Mouse (Mus musculus): ENCODE results near the gene Lefty2. TPM values are rescaled to one million over a fixed set of nuclear protein-coding genes. Genes with fewer than 3 reads are reported as not detected.
A peak's percentile ranks its signal among the peaks of the same experiment; 100 is the strongest.

Gene Lefty2
- total RNA-seq, 1 experiment, result 68.3 TPM

DNA sequence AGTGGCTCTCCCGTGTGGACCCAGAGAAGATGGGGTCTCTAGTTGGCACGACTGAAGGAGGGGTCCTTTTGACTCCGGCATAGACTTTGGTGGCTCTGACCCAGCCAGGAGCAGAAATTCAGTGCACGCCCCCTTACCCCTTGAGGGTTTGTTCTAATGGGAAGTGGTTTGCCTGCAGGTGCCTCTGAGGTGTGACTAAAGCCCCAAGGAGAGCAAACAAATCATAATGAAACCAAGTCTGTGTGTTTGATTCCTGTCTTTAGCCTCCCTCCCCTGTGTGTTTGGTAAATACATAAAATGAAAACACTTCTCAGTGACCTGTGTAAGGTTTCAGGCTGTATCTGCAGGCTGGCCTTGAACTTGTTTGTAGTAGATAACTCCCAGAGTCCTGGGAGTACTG lies 33.4 kb downstream of the Lefty2 start:
- TF ChIP-seq ZNF384 (IDR thresholded peaks at IDR 0.05; ENCODE audit: low read depth, low read length) (no peak), ZC3H11A (IDR thresholded peaks at IDR 0.05; ENCODE audit: borderline replicate concordance, low read depth, low read length) (no peak), CHD2 (IDR thresholded peaks at IDR 0.05; ENCODE audit: low read depth, low read length) (no peak), MAFK (IDR thresholded peaks at IDR 0.05; ENCODE audit: insufficient read depth, low read depth, low read length) (no peak), HCFC1 (IDR thresholded peaks at IDR 0.05; ENCODE audit: borderline replicate concordance, insufficient read depth, low read length) (no peak)
- Histone ChIP-seq H3K9me3 (ENCODE audit: control insufficient read depth, insufficient read depth, low read depth, low read length) (no peaks in the 10 kb centered on the region), H3K9ac (ENCODE audit: insufficient read depth, low read depth, low read length, poor library complexity, severe bottlenecking) (no peak overlapping the region), H3K4me1 (ENCODE audit: control insufficient read depth in 2 of 2, insufficient read depth in 2 of 2, low read length in 2 of 2, poor library complexity in 1 of 2) (peaks cover 6 to 33% of the 10 kb centered on the region in 2 experiments), H3K27ac (ENCODE audit: insufficient read depth, low read depth, low read length, poor library complexity, severe bottlenecking) (no peak overlapping the region), H3K36me3 (ENCODE audit: control insufficient read depth, insufficient read depth, low read length, poor library complexity, severe bottlenecking) (no peaks in the 10 kb centered on the region), H3K4me3 (ENCODE audit: insufficient read depth in 1 of 2, low read depth in 1 of 2, low read length in 2 of 2, poor library complexity in 1 of 2, severe bottlenecking in 1 of 2) (no peak overlapping the region)
- DNase-seq (ENCODE audit: low read depth, low spot score), result no peak
- in situ Hi-C loops (cut with MboI; ENCODE audit: low sequenced_read_pairs in 2 of 2, unreplicated experiment in 2 of 2), result no loop called here

DNA sequence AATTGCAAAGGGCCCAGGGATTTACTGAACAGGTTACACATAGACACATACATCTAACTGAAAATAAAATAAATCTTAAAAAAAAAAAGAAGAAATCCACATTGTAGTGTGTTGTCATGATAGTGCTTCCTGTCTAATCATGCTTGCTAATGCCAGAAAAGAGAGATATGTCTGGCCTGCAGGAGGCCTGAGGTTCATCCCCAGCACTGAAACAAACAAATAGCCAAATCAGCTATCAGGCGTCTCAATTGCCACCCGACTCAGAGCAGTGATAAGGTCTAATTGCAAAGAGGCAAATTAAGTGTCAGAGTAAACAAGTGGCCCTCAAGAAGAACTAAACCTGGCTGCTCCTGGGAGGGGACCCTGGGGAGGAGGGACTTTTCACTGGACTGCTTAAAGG lies 36.7 kb downstream of the Lefty2 start:
- no peak for TF ChIP-seq CHD2 (IDR thresholded peaks at IDR 0.05; ENCODE audit: low read depth, low read length)
- TF ChIP-seq HCFC1 (IDR thresholded peaks at IDR 0.05; ENCODE audit: borderline replicate concordance, insufficient read depth, low read length), result no peak
- TF ChIP-seq ZNF384 (IDR thresholded peaks at IDR 0.05; ENCODE audit: low read depth, low read length), result no peak
- TF ChIP-seq ZC3H11A (IDR thresholded peaks at IDR 0.05; ENCODE audit: borderline replicate concordance, low read depth, low read length), result no peak
- TF ChIP-seq MAFK (IDR thresholded peaks at IDR 0.05; ENCODE audit: insufficient read depth, low read depth, low read length), result no peak
- H3K9me3 ChIP-seq (ENCODE audit: control insufficient read depth, insufficient read depth, low read depth, low read length), result no peaks in the 10 kb centered on the region
- H3K4me3 ChIP-seq (ENCODE audit: insufficient read depth in 1 of 2, low read depth in 1 of 2, low read length in 2 of 2, poor library complexity in 1 of 2, severe bottlenecking in 1 of 2), result no peak overlapping the region
- H3K9ac ChIP-seq (ENCODE audit: insufficient read depth, low read depth, low read length, poor library complexity, severe bottlenecking), result no peak overlapping the region
- H3K4me1 ChIP-seq (ENCODE audit: control insufficient read depth in 2 of 2, insufficient read depth in 2 of 2, low read length in 2 of 2, poor library complexity in 1 of 2), result peaks cover 3 to 26% of the 10 kb centered on the region in 2 experiments; a peak in 3 of 4 replicates
- DNase-seq (ENCODE audit: low read depth, low spot score), result no peak
- in situ Hi-C loops (cut with MboI; ENCODE audit: low sequenced_read_pairs in 2 of 2, unreplicated experiment in 2 of 2), result no loop called here
- H3K27ac ChIP-seq (ENCODE audit: insufficient read depth, low read depth, low read length, poor library complexity, severe bottlenecking), result no peak overlapping the region
- no peaks in the 10 kb centered on the region for H3K36me3 ChIP-seq (ENCODE audit: control insufficient read depth, insufficient read depth, low read length, poor library complexity, severe bottlenecking)

DNA sequence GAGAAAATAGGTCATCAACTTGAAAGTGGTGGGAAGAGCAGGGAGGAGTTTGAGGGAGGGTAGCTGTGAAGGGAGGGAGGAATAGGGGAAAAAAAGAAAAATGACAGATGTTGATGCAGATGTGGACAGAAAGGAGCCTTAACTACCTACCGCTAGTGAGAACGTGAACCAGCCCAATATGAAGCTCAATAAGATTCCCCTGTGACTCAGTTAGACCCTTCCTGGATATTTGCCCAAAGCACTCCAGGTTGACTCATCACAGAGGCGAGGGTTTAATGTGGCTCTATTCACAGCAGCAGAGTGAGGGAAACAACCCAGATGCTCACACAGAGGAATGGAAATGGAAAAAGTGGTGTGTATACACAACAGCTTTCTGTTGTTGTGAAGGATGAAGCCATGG lies 38.2 kb downstream of the Lefty2 start:
- TF ChIP-seq MAFK (IDR thresholded peaks at IDR 0.05; ENCODE audit: insufficient read depth, low read depth, low read length) (no peak), ZNF384 (IDR thresholded peaks at IDR 0.05; ENCODE audit: low read depth, low read length) (no peak), HCFC1 (IDR thresholded peaks at IDR 0.05; ENCODE audit: borderline replicate concordance, insufficient read depth, low read length) (no peak), ZC3H11A (IDR thresholded peaks at IDR 0.05; ENCODE audit: borderline replicate concordance, low read depth, low read length) (no peak), CHD2 (IDR thresholded peaks at IDR 0.05; ENCODE audit: low read depth, low read length) (no peak)
- no peak overlapping the region for H3K9ac ChIP-seq (ENCODE audit: insufficient read depth, low read depth, low read length, poor library complexity, severe bottlenecking)
- H3K27ac ChIP-seq (ENCODE audit: insufficient read depth, low read depth, low read length, poor library complexity, severe bottlenecking), result no peak overlapping the region
- DNase-seq (ENCODE audit: low read depth, low spot score), result no peak
- in situ Hi-C loops (cut with MboI; ENCODE audit: low sequenced_read_pairs in 2 of 2, unreplicated experiment in 2 of 2), result no loop called here
- peaks cover under 1 to 23% of the 10 kb centered on the region in 2 experiments; a peak in 2 of 4 replicates for H3K4me1 ChIP-seq (ENCODE audit: control insufficient read depth in 2 of 2, insufficient read depth in 2 of 2, low read length in 2 of 2, poor library complexity in 1 of 2)
- H3K36me3 ChIP-seq (ENCODE audit: control insufficient read depth, insufficient read depth, low read length, poor library complexity, severe bottlenecking), result no peaks in the 10 kb centered on the region
- no peaks in the 10 kb centered on the region for H3K9me3 ChIP-seq (ENCODE audit: control insufficient read depth, insufficient read depth, low read depth, low read length)
- no peak overlapping the region for H3K4me3 ChIP-seq (ENCODE audit: insufficient read depth in 1 of 2, low read depth in 1 of 2, low read length in 2 of 2, poor library complexity in 1 of 2, severe bottlenecking in 1 of 2)

DNA sequence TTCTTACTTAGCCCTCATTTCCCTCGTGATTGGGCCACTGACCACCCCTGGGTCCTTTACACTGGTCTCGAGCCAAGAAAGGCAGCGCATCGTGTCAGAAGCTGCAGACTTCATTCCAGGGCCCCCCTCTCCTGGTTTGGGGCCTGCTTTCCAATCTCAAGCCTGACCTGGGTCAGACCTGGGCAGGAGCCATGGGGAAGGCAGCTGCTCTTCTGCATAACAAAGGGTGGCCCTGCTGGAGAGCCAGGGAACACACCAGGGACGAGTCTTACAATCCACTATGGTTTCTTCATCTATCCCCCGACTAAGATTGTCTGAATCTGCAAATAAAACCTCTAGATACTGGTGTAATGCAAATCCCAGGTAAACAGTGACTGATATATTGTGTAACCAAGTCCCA lies 40.8 kb downstream of the Lefty2 start:
- Histone ChIP-seq H3K4me3 (ENCODE audit: insufficient read depth in 1 of 2, low read depth in 1 of 2, low read length in 2 of 2, poor library complexity in 1 of 2, severe bottlenecking in 1 of 2) (peak overlapping the region; percentile 59 to 62; a peak in 2 of 4 replicates), H3K9ac (ENCODE audit: insufficient read depth, low read depth, low read length, poor library complexity, severe bottlenecking) (0 out of 2 replicates have a peak overlapping the region, but pooled peaks have one; percentile 11), H3K27ac (ENCODE audit: insufficient read depth, low read depth, low read length, poor library complexity, severe bottlenecking) (peak overlapping the region; percentile 73), H3K9me3 (ENCODE audit: control insufficient read depth, insufficient read depth, low read depth, low read length) (no peaks in the 10 kb centered on the region), H3K36me3 (ENCODE audit: control insufficient read depth, insufficient read depth, low read length, poor library complexity, severe bottlenecking) (peaks cover 8% of the 10 kb centered on the region; the same call in 1 of the 2 replicates), H3K4me1 (ENCODE audit: control insufficient read depth in 2 of 2, insufficient read depth in 2 of 2, low read length in 2 of 2, poor library complexity in 1 of 2) (peaks cover 0 to 15% of the 10 kb centered on the region in 2 experiments; a peak in 2 of 4 replicates)
- no peak for DNase-seq (ENCODE audit: low read depth, low spot score)
- TF ChIP-seq ZNF384 (IDR thresholded peaks at IDR 0.05; ENCODE audit: low read depth, low read length), result no peak
- TF ChIP-seq HCFC1 (IDR thresholded peaks at IDR 0.05; ENCODE audit: borderline replicate concordance, insufficient read depth, low read length), result no peak
- TF ChIP-seq MAFK (IDR thresholded peaks at IDR 0.05; ENCODE audit: insufficient read depth, low read depth, low read length), result no peak
- no peak for TF ChIP-seq ZC3H11A (IDR thresholded peaks at IDR 0.05; ENCODE audit: borderline replicate concordance, low read depth, low read length)
- no peak for TF ChIP-seq CHD2 (IDR thresholded peaks at IDR 0.05; ENCODE audit: low read depth, low read length)
- in situ Hi-C loops (cut with MboI; ENCODE audit: low sequenced_read_pairs in 2 of 2, unreplicated experiment in 2 of 2), result no loop called here

All from ES-E14 (cell line).